Mouse (Mus musculus) cerebellum, adult 18-20 months (tissue): ENCODE measurements around the gene Rhno1.

ENCODE experiments used
- DNase-seq, 2 experiments: peaks; one replicate each; pipeline ENCODE4 v3.0.0; 2021

The Rhno1 gene

GRCm38 (mm10) chr6:128361901-128362300 lies 810 bp downstream of the Rhno1 start:
- DNase-seq = no peak

GRCm38 (mm10) chr6:128358999-128359398 lies 3.7 kb downstream of the Rhno1 start:
- peak; percentile 62 to 77 for DNase-seq

- peak; percentile 99 for DNase-seq
These were observed 6.8 kb downstream of the Rhno1 start, which contains the start of gene Tulp3 for GRCm38 (mm10) chr6:128355726-128356416. TSS of gene Tulp3 (minus strand) at chr6:128355851.

DNA sequence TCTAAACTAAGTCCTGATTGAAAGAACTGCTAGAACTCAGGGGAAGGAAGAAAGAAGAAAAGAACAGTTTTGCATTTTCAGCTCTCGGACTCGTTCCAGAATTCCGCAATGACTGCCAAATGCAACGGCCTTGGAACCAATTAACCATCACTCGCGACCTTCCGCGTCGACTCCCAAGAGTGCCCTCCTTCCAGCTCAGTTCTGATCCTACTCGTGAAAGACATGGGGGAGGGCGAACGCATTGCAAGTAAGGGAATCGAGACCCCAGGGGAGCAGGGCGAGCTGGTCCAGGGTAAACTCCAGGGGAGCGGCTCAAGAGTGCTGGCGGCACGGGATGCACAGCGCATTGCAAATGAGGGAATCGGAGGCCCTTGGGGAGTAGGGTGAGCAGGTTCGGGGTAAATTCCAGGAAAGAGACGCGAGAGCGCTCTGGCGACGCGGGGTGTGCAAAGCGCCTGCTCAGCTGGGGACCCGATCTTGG lies 7.5 kb downstream of the Rhno1 start:
- peak; percentile 53 to 58 for DNase-seq

DNA sequence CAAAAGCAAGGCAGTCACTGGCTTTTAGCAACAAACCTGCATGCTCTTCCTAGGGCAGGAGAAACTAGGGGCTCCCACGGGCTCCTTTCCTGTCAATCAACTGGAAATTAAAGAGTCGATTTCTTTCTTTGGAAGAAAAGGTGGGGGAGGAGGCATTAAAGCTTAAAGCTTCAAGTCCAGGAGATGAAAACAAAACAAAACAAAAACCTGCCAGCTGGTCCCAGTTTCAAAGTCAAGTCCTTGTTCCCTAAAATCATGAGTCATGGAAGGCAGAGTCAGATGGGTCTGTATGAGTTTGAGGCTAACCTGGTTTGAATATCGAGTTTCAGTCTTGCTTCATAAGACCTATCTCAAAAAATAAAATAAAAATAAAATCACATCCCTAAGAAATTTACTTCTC lies 8.6 kb downstream of the Rhno1 start:
- no peak for DNase-seq

GRCm38 (mm10) chr6:128349711-128350110 lies 13.0 kb downstream of the Rhno1 start:
- peak in 1 of 2 experiments; percentile 28 for DNase-seq

DNA sequence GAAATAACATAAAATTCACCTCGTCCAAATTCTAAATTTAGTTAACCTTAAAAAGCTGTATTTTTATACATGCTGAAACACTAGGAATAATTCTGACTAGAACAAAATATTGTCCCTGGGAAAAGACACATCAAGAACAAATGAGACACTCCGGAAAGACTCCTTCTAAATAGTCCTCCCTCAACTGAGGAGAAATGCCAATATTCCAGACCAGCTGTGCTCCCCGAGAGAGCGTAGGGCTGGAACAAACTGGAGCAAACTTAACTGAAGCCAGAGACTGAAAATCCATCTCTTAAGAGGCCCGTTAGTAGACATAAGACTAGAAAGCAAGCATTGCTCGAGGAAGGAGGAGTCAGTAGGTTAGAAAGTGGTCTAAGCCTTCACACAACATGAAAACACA lies 15.9 kb downstream of the Rhno1 start:
- DNase-seq = no peak

DNA sequence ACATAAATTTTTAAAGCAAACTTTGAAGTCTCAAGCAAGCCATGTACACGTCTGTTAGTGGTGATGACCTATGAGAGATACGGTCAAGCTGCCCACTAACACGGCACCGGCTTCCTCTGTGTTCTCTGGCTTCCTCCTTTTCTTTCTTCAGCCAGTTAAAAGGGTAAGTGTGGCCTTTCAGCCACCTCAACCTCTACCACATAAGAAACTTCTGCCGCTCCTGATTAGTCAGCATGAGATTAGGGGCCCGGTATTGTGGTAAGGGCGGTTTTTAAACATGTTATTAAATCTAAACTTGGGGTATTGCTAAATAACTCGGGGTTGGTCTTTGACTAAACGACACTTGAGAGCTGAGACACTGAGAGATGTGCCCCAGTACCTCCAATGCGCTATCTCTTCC lies 17.1 kb downstream of the Rhno1 start:
- no peak for DNase-seq

DNA sequence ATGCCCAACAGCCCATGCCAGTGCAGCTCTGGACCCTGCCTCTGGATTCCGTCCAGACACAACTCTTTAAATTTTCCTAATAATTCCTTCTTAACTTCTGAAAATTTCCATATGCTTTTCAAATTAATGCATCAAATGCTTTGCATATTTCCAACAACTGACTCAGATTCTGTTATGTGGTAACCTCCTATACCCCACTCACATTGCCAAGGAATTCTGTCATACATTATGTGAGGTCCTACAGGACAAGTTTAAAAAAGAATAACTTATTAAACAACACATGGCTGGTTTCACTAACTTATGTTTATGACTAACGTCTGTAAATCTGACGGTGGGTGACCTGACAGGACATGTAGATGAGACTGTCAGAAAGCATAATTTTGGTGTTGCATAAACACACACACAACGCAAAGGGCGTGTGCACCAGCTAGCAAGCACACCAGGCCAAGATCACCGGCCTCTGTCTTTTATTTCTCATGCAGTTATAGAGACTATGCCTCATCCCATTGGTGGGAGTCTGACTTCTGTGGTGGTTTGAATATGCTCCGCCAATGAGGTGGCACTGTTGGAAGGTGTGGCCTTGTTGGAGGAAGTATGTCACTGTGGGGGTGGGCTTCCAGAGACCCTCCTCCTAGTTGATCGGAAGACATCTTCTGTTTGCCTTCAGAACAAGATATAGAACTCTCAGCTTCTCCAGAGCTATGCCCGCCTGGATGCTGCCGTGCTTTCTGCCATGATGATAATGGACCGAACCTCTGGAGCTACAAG lies 20.6 kb downstream of the Rhno1 start:
- DNase-seq = no peak

- no peak for DNase-seq
These were observed 23.8 kb downstream of the Rhno1 start for GRCm38 (mm10) chr6:128338876-128339275.

- no peak for DNase-seq
These were observed 25.2 kb downstream of the Rhno1 start for GRCm38 (mm10) chr6:128337467-128337866.

DNA sequence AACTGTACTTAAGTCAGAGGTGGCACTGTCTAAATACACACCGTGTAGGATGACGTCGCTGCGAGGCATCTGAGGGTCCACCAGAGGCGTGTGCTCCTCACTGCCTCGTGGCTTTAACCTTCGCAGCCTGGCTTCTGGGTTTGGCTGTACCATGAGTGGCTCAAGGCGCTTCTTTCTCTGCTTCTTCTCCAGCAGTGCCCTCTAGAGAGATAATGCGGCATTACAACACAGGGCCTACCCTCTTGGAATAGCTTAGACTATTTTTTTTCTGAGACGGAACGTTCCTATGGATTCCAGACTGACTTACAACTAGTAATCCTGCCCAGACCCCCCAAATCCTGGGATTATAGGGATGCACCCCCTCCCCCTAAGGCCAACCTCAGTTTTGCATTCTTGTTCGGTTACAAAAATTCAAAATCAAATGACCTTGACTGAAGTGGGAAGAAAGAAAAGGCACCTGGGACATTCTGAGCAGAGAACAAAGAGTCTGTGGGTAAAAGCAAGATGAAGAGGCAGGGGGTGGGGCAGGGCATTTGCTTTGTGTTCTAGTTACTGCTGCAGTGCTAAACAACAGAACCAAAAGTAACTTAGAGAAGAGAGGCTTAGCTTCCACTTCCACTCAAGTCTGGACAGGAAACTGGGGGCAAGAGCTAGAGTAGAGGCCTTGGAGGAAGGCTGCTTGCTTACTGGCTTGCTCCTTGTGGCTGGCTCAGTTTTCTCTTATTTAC lies 28.1 kb downstream of the Rhno1 start:
- DNase-seq = peak; percentile 79 to 88

DNA sequence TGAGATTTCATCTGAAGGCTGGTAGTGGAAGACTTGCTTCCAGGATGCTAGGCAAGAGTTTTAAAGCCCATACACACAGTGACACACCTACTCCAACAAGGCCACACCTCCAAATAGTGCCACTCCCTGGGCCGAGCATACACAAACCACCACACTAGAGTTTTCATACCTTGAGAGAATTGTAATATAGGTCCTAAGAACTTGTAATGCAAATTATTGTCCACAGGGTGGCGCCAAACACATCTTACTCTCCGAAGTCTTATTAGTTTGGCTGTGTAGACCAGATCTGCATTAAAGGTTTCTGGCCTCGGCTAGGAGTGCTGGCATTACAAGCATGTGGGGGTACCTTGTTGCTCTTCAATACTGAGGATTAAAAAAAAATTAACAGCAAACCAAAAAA lies 44.4 kb downstream of the Rhno1 start:
- DNase-seq = peak; percentile 72 to 78

DNA sequence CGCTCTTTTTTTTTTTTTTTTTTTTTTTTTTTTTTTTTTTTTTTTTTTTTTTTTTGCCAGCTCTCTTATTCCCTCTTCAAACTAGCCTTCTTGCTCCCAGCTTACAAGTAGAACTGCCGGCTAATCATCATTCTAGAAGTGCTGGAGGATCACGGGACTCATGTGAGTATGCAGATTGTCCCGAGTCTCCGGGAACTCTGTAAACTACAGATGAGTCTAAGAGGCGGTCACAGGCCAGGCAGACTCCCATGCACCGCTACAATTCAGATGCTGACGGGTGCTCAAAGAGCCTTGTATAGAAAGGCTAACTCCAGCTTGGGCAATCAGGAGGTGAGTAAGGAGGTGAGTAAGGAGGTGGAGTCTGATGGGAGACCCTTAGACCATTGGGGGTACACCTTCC lies 47.1 kb downstream of the Rhno1 start:
- DNase-seq = no peak

DNA sequence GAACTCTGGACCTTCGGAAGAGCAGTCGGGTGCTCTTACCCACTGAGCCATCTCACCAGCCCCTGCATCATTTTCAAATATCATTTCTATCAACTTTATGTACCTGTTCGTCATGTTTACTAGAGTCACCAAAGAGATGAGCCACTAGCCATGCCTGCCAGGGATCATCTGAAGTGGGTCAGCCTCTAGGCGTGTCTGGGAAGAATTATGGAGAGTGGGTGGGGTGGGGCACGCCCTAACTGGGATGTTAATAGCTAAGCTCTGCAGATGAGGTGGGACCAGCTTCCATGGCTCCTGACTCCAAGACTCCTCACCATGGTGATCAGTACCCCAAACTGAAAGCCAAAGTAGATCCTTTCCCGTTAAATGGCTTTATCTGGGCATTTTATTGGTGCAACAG lies 47.9 kb downstream of the Rhno1 start:
- no peak for DNase-seq

GRCm38 (mm10) chr6:128308311-128308710 lies 54.4 kb downstream of the Rhno1 start:
- peak; percentile 64 to 73 for DNase-seq
